Mouse (Mus musculus) heart, adult 2 months (tissue): ENCODE data around the gene Unc5a. TPM values are rescaled to one million over a fixed set of nuclear protein-coding genes. Genes with fewer than 3 reads are reported as not detected.

Experiments used
- DNase-seq, 2 experiments: peaks; one replicate each; pipeline ENCODE4 v3.0.0; 2021
- H3K27ac ChIP-seq: fragments of 200-600 bp; 2 replicates; pipeline ENCODE4 v1.8.1; 2022
- H3K27me3 ChIP-seq: fragments of 200-500 bp; 2 replicates; pipeline ENCODE4 v1.6.1; 2012; ENCODE audit warnings: mild to moderate bottlenecking, low read length, inconsistent platforms, mixed read lengths; ENCODE audit not compliant: control insufficient read depth, insufficient read depth
- H3K36me3 ChIP-seq: fragments of 200-500 bp; 2 replicates; pipeline ENCODE4 v1.6.1; 2012; ENCODE audit warnings: low read length, inconsistent platforms; ENCODE audit not compliant: control insufficient read depth, insufficient read depth
- H3K4me1 ChIP-seq: fragments of 200-500 bp; 2 replicates; pipeline ENCODE4 v1.6.1; 2011; ENCODE audit warnings: low read length; ENCODE audit not compliant: control insufficient read depth, insufficient read depth
- H3K4me3 ChIP-seq: fragments of 200-600 bp; 2 replicates; pipeline ENCODE4 v1.8.1; 2022
- H3K79me2 ChIP-seq: fragments of 200-500 bp; replicated peaks from 2 replicates; pipeline ENCODE4 v1.6.1; 2012; ENCODE audit warnings: mild to moderate bottlenecking, inconsistent platforms, low read length, moderate library complexity, mixed read lengths; ENCODE audit not compliant: control insufficient read depth, insufficient read depth
- H3K9ac ChIP-seq: fragments of 200-500 bp; 2 replicates; pipeline ENCODE4 v1.6.1; 2012; ENCODE audit warnings: low read depth, mild to moderate bottlenecking, control low read depth, inconsistent platforms, low read length, mixed read lengths
- CTCF ChIP-seq: fragments of 200-600 bp; IDR thresholded peaks from 2 replicates; pipeline ENCODE4 v1.8.1; 2022; ENCODE audit warnings: antibody characterized with exemption, mild to moderate bottlenecking, moderate library complexity
- EP300 ChIP-seq: fragments of 200-500 bp; IDR thresholded peaks from 2 replicates; pipeline ENCODE4 v1.6.1; 2011; ENCODE audit warnings: low read depth, low read length, control low read depth; ENCODE audit not compliant: insufficient read depth
- POLR2A ChIP-seq: fragments of 200-500 bp; IDR thresholded peaks from 2 replicates; pipeline ENCODE4 v1.6.1; 2011; ENCODE audit warnings: mild to moderate bottlenecking, low read depth, low read length, control low read depth; ENCODE audit not compliant: insufficient read depth
- WGBS: fragments of 180-500 bp; shearing (Covaris S2); methylation state at CpG from one replicate; pipeline ENCODE4 v1.1.7; 2018; 5-methylcytosine and 5-hydroxymethylcytosine counted together
- intact Hi-C: fragments of 180-260 bp; cut with DNase I; formaldehyde crosslinking; loops from one replicate; pipeline ENCODE4 v1.15.1; 2025
- polyA plus RNA-seq: library from polyadenylated mRNA; depleted of rRNA; stranded (reverse); fragments of >200 nt; gene quantifications from 2 replicates; pipeline ENCODE4 v1.2.3, GENCODE M21; 2012
- total RNA-seq, 2 experiments: library from RNA; stranded (reverse); gene quantifications; 2 replicates each; pipeline ENCODE4 v1.2.3; 2021

Gene Unc5a
- total and polyA plus RNA-seq, 3 experiments: 0.57 to 1.2 (median 0.73) TPM

- DNase-seq: no peak
- TF ChIP-seq POLR2A (no peak), CTCF (no peak), EP300 (no peak)
- Histone ChIP-seq H3K4me1 (no peaks in the 10 kb centered on the region), H3K9ac (no peak overlapping the region), H3K27ac (no peak overlapping the region), H3K36me3 (no peaks in the 10 kb centered on the region), H3K27me3 (peaks cover 4% of the 10 kb centered on the region; the same call in 1 of the 2 replicates), H3K4me3 (no peak overlapping the region), H3K79me2 (no peaks in the 10 kb centered on the region)
- 75% methylated on average over 6 of the region's 6 CpGs for WGBS
- intact Hi-C loops: no loop called here
Observed at GRCm38 (mm10) chr13:54936173-54936572, 13.0 kb upstream of the Unc5a start.

GRCm38 (mm10) chr13:54937885-54938284 is 11.3 kb upstream of the Unc5a start:
- Histone ChIP-seq H3K4me1 (no peaks in the 10 kb centered on the region), H3K4me3 (no peak overlapping the region), H3K9ac (no peak overlapping the region), H3K36me3 (no peaks in the 10 kb centered on the region), H3K27me3 (peaks cover 4% of the 10 kb centered on the region; the same call in 1 of the 2 replicates), H3K27ac (no peak overlapping the region), H3K79me2 (no peaks in the 10 kb centered on the region)
- DNase-seq: no peak
- 12% methylated on average over 11 of the region's 11 CpGs for WGBS
- TF ChIP-seq CTCF (no peak), EP300 (no peak), POLR2A (no peak)
- intact Hi-C loops: no loop called here

- intact Hi-C loops: no loop called here
- peaks cover 4% of the 10 kb centered on the region; the same call in 1 of the 2 replicates for H3K27me3 ChIP-seq
- TF ChIP-seq POLR2A: no peak
- no peak for TF ChIP-seq EP300
- TF ChIP-seq CTCF: no peak
- no peak overlapping the region for H3K4me3 ChIP-seq
- no peak for DNase-seq
- H3K36me3 ChIP-seq: no peaks in the 10 kb centered on the region
- no peaks in the 10 kb centered on the region for H3K4me1 ChIP-seq
- H3K9ac ChIP-seq: no peak overlapping the region
- H3K27ac ChIP-seq: no peak overlapping the region
- 79% methylated on average over 3 of the region's 3 CpGs for WGBS
- H3K79me2 ChIP-seq: no peaks in the 10 kb centered on the region
Observed at GRCm38 (mm10) chr13:54938493-54938892, 10.7 kb upstream of the Unc5a start.

GRCm38 (mm10) chr13:54944411-54945157 is 4.6 kb upstream of the Unc5a start:
- Histone ChIP-seq H3K79me2 (no peaks in the 10 kb centered on the region), H3K4me1 (no peaks in the 10 kb centered on the region), H3K9ac (no peak overlapping the region), H3K27ac (no peak overlapping the region), H3K27me3 (peaks cover 4% of the 10 kb centered on the region; the same call in 1 of the 2 replicates), H3K4me3 (no peak overlapping the region), H3K36me3 (no peaks in the 10 kb centered on the region)
- intact Hi-C loops: no loop called here
- no peak for TF ChIP-seq CTCF
- no peak for TF ChIP-seq EP300
- TF ChIP-seq POLR2A: no peak
- WGBS: 36% methylated on average over 9 of the region's 9 CpGs
- DNase-seq: no peak

GRCm38 (mm10) chr13:54945332-54945731 is 3.9 kb upstream of the Unc5a start:
- Histone ChIP-seq H3K27ac (no peak overlapping the region), H3K79me2 (no peaks in the 10 kb centered on the region), H3K4me3 (no peak overlapping the region), H3K9ac (no peak overlapping the region), H3K4me1 (peaks cover 1% of the 10 kb centered on the region; the same call in 1 of the 2 replicates), H3K36me3 (no peaks in the 10 kb centered on the region), H3K27me3 (peaks cover 4% of the 10 kb centered on the region; the same call in 1 of the 2 replicates)
- WGBS: 4% methylated on average over 4 of the region's 4 CpGs
- no peak for DNase-seq
- TF ChIP-seq POLR2A (no peak), CTCF (no peak), EP300 (no peak)
- intact Hi-C loops: no loop called here

- Histone ChIP-seq H3K79me2 (no peaks in the 10 kb centered on the region), H3K27ac (no peak overlapping the region), H3K4me1 (peaks cover 1% of the 10 kb centered on the region; the same call in 1 of the 2 replicates), H3K27me3 (peaks cover 4% of the 10 kb centered on the region; the same call in 1 of the 2 replicates), H3K4me3 (no peak overlapping the region), H3K9ac (no peak overlapping the region), H3K36me3 (no peaks in the 10 kb centered on the region)
- DNase-seq: no peak
- WGBS: 63% methylated on average over 1 of the region's 1 CpGs
- TF ChIP-seq CTCF (no peak), POLR2A (no peak), EP300 (no peak)
- intact Hi-C loops: no loop called here
Observed at GRCm38 (mm10) chr13:54946406-54946805, 2.8 kb upstream of the Unc5a start.
